16 mouse cellular contexts compared by ENCODE assay signal in genomic region chr7:71384921-71385320, GRCm38 (mm10). TPM values are rescaled to one million over a fixed set of nuclear protein-coding genes. Genes with fewer than 3 reads are reported as not detected.
DNase-seq lines count a peak whose midpoint lies in the region; ATAC-seq and TF ChIP-seq lines count a peak whose summit lies in the region.
"Had no signal": no experiment of that assay in that cellular context is flagged by ENCODE, and none has a peak within 500 bp of the region (broad histone marks: within the 10 kb centered on the region; RNA-seq: fewer than 3 reads in every experiment).

No protein-coding gene starts in this region.

- no peak overlapping the region for H3K4me3 ChIP-seq in forebrain, embryonic 10.5 days
- no peak overlapping the region for H3K4me3 ChIP-seq in forebrain, postnatal 0 days (ENCODE audit: low read depth, low read length)
- H3K4me3 ChIP-seq in kidney, embryonic 16.5 days (ENCODE audit: low read length), result no peak overlapping the region
- no peak overlapping the region for H3K4me3 ChIP-seq in neural tube, embryonic 11.5 days (ENCODE audit: low read depth, low read length)
- H3K4me3 ChIP-seq in stomach, embryonic 15.5 days (replicated peaks), result no peak overlapping the region

- H3K27me3 ChIP-seq in forebrain, embryonic 10.5 days (ENCODE audit: poor library complexity, severe bottlenecking), result peaks cover 88% of the 10 kb centered on the region
- peaks cover 21% of the 10 kb centered on the region for H3K27me3 ChIP-seq in forebrain, postnatal 0 days (ENCODE audit: insufficient read depth, low read length)
- H3K27me3 ChIP-seq in kidney, embryonic 16.5 days (ENCODE audit: insufficient read depth, low read length), result no peaks in the 10 kb centered on the region
- no peaks in the 10 kb centered on the region for H3K27me3 ChIP-seq in neural tube, embryonic 11.5 days (ENCODE audit: control insufficient read depth, insufficient read depth, low read length)
- H3K27me3 ChIP-seq in stomach, embryonic 15.5 days (replicated peaks), result no peaks in the 10 kb centered on the region

- H3K4me1 ChIP-seq in forebrain, embryonic 10.5 days, result peaks cover 73% of the 10 kb centered on the region
- no peaks in the 10 kb centered on the region for H3K4me1 ChIP-seq in forebrain, postnatal 0 days (ENCODE audit: insufficient read depth)
- H3K4me1 ChIP-seq in kidney, embryonic 16.5 days (ENCODE audit: insufficient read depth, low read length), result peaks cover 60% of the 10 kb centered on the region
- H3K4me1 ChIP-seq in neural tube, embryonic 11.5 days (ENCODE audit: control insufficient read depth, insufficient read depth, low read length), result peaks cover 23% of the 10 kb centered on the region
- H3K4me1 ChIP-seq in stomach, embryonic 15.5 days, result peaks cover 12% of the 10 kb centered on the region

- WGBS in forebrain, embryonic 10.5 days, result 29% methylated on average over 7 of the region's 7 CpGs
- 20% methylated on average over 7 of the region's 7 CpGs for WGBS in forebrain, postnatal 0 days
- WGBS in kidney, embryonic 16.5 days, result 23% methylated on average over 7 of the region's 7 CpGs
- 30% methylated on average over 7 of the region's 7 CpGs for WGBS in neural tube, embryonic 11.5 days
- 67% methylated on average over 7 of the region's 7 CpGs for WGBS in stomach, embryonic 15.5 days

- no peaks in the 10 kb centered on the region for H3K9me3 ChIP-seq in forebrain, embryonic 10.5 days
- no peaks in the 10 kb centered on the region for H3K9me3 ChIP-seq in forebrain, postnatal 0 days (ENCODE audit: low read length)
- no peaks in the 10 kb centered on the region for H3K9me3 ChIP-seq in kidney, embryonic 16.5 days (ENCODE audit: low read length)
- H3K9me3 ChIP-seq in neural tube, embryonic 11.5 days (ENCODE audit: control insufficient read depth, low read length), result no peaks in the 10 kb centered on the region
- H3K9me3 ChIP-seq in stomach, embryonic 15.5 days, result no peaks in the 10 kb centered on the region

- no peak overlapping the region for H3K4me2 ChIP-seq in forebrain, postnatal 0 days (ENCODE audit: low read depth)
- H3K4me2 ChIP-seq in kidney, embryonic 16.5 days (replicated peaks; ENCODE audit: low read depth, low read length), result no peak overlapping the region
- H3K4me2 ChIP-seq in neural tube, embryonic 11.5 days (ENCODE audit: low read depth), result no peak overlapping the region
- H3K4me2 ChIP-seq in stomach, embryonic 15.5 days, result no peak overlapping the region

- H3K36me3 ChIP-seq in forebrain, embryonic 10.5 days (replicated peaks), result no peaks in the 10 kb centered on the region
- no peaks in the 10 kb centered on the region for H3K36me3 ChIP-seq in forebrain, postnatal 0 days (ENCODE audit: insufficient read depth)
- no peaks in the 10 kb centered on the region for H3K36me3 ChIP-seq in kidney, embryonic 16.5 days (ENCODE audit: insufficient read depth, low read length)
- H3K36me3 ChIP-seq in neural tube, embryonic 11.5 days (ENCODE audit: control insufficient read depth, insufficient read depth, low read length), result no peaks in the 10 kb centered on the region
- H3K36me3 ChIP-seq in stomach, embryonic 15.5 days, result no peaks in the 10 kb centered on the region

- no peak overlapping the region for H3K9ac ChIP-seq in forebrain, postnatal 0 days
- H3K9ac ChIP-seq in kidney, embryonic 16.5 days (replicated peaks; ENCODE audit: low read length), result peak overlapping the region; percentile 29; the same call in 1 of the 2 replicates
- no peak overlapping the region for H3K9ac ChIP-seq in neural tube, embryonic 11.5 days (ENCODE audit: low read length)
- H3K9ac ChIP-seq in stomach, embryonic 15.5 days, result no peak overlapping the region
- H3K9ac ChIP-seq: liver, embryonic 14.5 days had no signal

- no peak for TF ChIP-seq CTCF in forebrain, postnatal 0 days (IDR thresholded peaks at IDR 0.05; ENCODE audit: low read depth)

- no peak for ATAC-seq in forebrain, postnatal 0 days
- ATAC-seq in kidney, embryonic 16.5 days (ENCODE audit: low FRiP score, low TSS enrichment), result no peak
- no peak for ATAC-seq in neural tube, embryonic 11.5 days (ENCODE audit: insufficient read depth, low FRiP score, low TSS enrichment)
- no peak for ATAC-seq in stomach, embryonic 15.5 days (ENCODE audit: insufficient read depth, low FRiP score, low read depth)

- peak overlapping the region; percentile 86 for H3K27ac ChIP-seq in forebrain, embryonic 10.5 days
- no peak overlapping the region for H3K27ac ChIP-seq in forebrain, postnatal 0 days (ENCODE audit: low read depth, low read length)
- H3K27ac ChIP-seq in kidney, embryonic 16.5 days (ENCODE audit: low read length), result peak overlapping the region; percentile 97
- H3K27ac ChIP-seq in neural tube, embryonic 11.5 days (ENCODE audit: low read depth, low read length), result peak overlapping the region; percentile 88; the same call in 1 of the 2 replicates
- H3K27ac ChIP-seq in stomach, embryonic 15.5 days, result peak overlapping the region; percentile 57; the same call in 1 of the 2 replicates
- H3K27ac ChIP-seq: liver, embryonic 14.5 days had no signal

- DNase-seq in forebrain, embryonic 10.5 days (ENCODE audit: extremely low spot score, low spot score), result no peak
- no peak for DNase-seq in forebrain, postnatal 0 days
- DNase-seq in kidney, postnatal 14 days, result no peak
- DNase-seq in neural tube, embryonic 11.5 days (ENCODE audit: low spot score), result no peak
- DNase-seq in neural tube, embryonic 10.5 days (ENCODE audit: extremely low spot score, low spot score), result no peak
- no peak for DNase-seq in gastrocnemius, adult 8-10 months (ENCODE audit: low spot score in 2 of 2)
- DNase-seq: adrenal gland, postnatal 36 days; cerebellum, adult 11-12 months; right cerebral cortex, postnatal 4 days had no signal

RNA-seq across cellular contexts. Expression of gene Gm10295, which starts 33.6 kb away (rescaled TPM):
- not detected in 2 replicates for polyA plus RNA-seq in forebrain, embryonic 10.5 days (2016; fragmentation: Nextera tagmentation; extraction: Ambion mirVana)
- not detected in 2 replicates for total RNA-seq in forebrain, postnatal 0 days (2014; rRNA removed)
- not detected in 2 replicates for polyA plus RNA-seq in forebrain, postnatal 0 days (2015; fragmentation: Nextera tagmentation; extraction: Ambion mirVana)
- polyA plus RNA-seq in kidney, embryonic 16.5 days (2015; fragmentation: Nextera tagmentation; extraction: Ambion mirVana), result not detected in 2 replicates
- not detected in 2 replicates for polyA plus RNA-seq in neural tube, embryonic 11.5 days (2014; fragmentation: Nextera tagmentation; extraction: Ambion mirVana)
- polyA plus RNA-seq in stomach, embryonic 15.5 days (2015; fragmentation: Nextera tagmentation; extraction: Ambion mirVana), result not detected in 2 replicates
- not detected for total RNA-seq in gastrocnemius, adult 8-10 months (2022)
- total RNA-seq: adrenal gland, postnatal 36 days; hematopoietic stem cell, adult 5-6 weeks; left cerebral cortex, adult 8-10 months had no signal
- polyA plus RNA-seq: gonadal fat pad, adult 2 months; large intestine, adult 2 months; liver, embryonic 14.5 days had no signal
